Mouse (Mus musculus) MEL (cell line): ENCODE results near the gene Itga11.

ENCODE experiments used
- BHLHE40 ChIP-seq: IDR thresholded peaks from 2 replicates; pipeline ENCODE4 v1.6.1; 2012; ENCODE audit warnings: low read depth, mild to moderate bottlenecking, inconsistent platforms, low read length, improper control_type of control experiment, borderline replicate concordance
- CHD1 ChIP-seq: IDR thresholded peaks from 2 replicates; pipeline ENCODE4 v1.6.1; 2012; ENCODE audit warnings: low read depth, mild to moderate bottlenecking, inconsistent platforms, low read length, improper control_type of control experiment
- CHD2 ChIP-seq: IDR thresholded peaks from 2 replicates; pipeline ENCODE4 v1.6.1; 2011; ENCODE audit warnings: low read length, improper control_type of control experiment
- CTCF ChIP-seq, 3 experiments: IDR thresholded peaks in 2 of 3; conservative IDR thresholded peaks in 1 of 3; 2 replicates each; pipeline ENCODE4 v1.5.1; 2011 to 2012; ENCODE audit warnings: low read length in 3 of 3, low read depth in 2 of 3, mild to moderate bottlenecking in 2 of 3, improper control_type of control experiment in 1 of 3, inconsistent platforms in 1 of 3, mixed read lengths in 1 of 3, moderate library complexity in 1 of 3; ENCODE audit not compliant: control insufficient read depth in 1 of 3, insufficient read depth in 1 of 3, poor library complexity in 1 of 3, severe bottlenecking in 1 of 3
- ELF1 ChIP-seq: IDR thresholded peaks from 2 replicates; pipeline ENCODE4 v1.6.1; 2014; ENCODE audit warnings: low read depth, mild to moderate bottlenecking, inconsistent platforms, low read length, improper control_type of control experiment, moderate library complexity
- EP300 ChIP-seq, 2 experiments: IDR thresholded peaks; 2 replicates each; pipeline ENCODE4 v1.6.1; 2011; ENCODE audit warnings: improper control_type of control experiment in 2 of 2, low read length in 2 of 2, low read depth in 1 of 2, mild to moderate bottlenecking in 1 of 2
- GABPA ChIP-seq: IDR thresholded peaks from 2 replicates; pipeline ENCODE4 v1.6.1; 2012; ENCODE audit warnings: low read depth, mild to moderate bottlenecking, inconsistent platforms, low read length, improper control_type of control experiment, moderate library complexity
- GATA1 ChIP-seq: IDR thresholded peaks from 2 replicates; pipeline ENCODE4 v1.6.1; 2011; ENCODE audit warnings: low read depth, low read length, improper control_type of control experiment
- HCFC1 ChIP-seq: IDR thresholded peaks from 2 replicates; pipeline ENCODE4 v1.6.1; 2012; ENCODE audit warnings: low read depth, mild to moderate bottlenecking, inconsistent platforms, low read length, improper control_type of control experiment, moderate library complexity
- MXI1 ChIP-seq: IDR thresholded peaks from 2 replicates; pipeline ENCODE4 v1.6.1; 2011; ENCODE audit warnings: mild to moderate bottlenecking, low read depth, low read length, improper control_type of control experiment
- NELFE ChIP-seq: IDR thresholded peaks from 2 replicates; pipeline ENCODE4 v1.6.1; 2011; ENCODE audit warnings: low read depth, low read length, improper control_type of control experiment
- POLR2A ChIP-seq, 2 experiments: IDR thresholded peaks; 2 replicates each; pipeline ENCODE4 v1.6.1; 2011 to 2012; ENCODE audit warnings: low read length in 2 of 2, mild to moderate bottlenecking in 2 of 2, control low read depth in 1 of 2, improper control_type of control experiment in 1 of 2, low read depth in 1 of 2, moderate library complexity in 1 of 2; ENCODE audit not compliant: control insufficient read depth in 1 of 2, insufficient read depth in 1 of 2, poor library complexity in 1 of 2
- RAD21 ChIP-seq: IDR thresholded peaks from 2 replicates; pipeline ENCODE4 v1.6.1; 2011; ENCODE audit warnings: mild to moderate bottlenecking, low read depth, low read length, improper control_type of control experiment
- USF2 ChIP-seq, 2 experiments: IDR thresholded peaks; 2 replicates each; pipeline ENCODE4 v1.6.1; 2011 to 2012; ENCODE audit warnings: improper control_type of control experiment in 2 of 2, low read length in 2 of 2, borderline replicate concordance in 1 of 2, inconsistent platforms in 1 of 2, low read depth in 1 of 2, mild to moderate bottlenecking in 1 of 2; ENCODE audit not compliant: insufficient read depth in 1 of 2

DNA sequence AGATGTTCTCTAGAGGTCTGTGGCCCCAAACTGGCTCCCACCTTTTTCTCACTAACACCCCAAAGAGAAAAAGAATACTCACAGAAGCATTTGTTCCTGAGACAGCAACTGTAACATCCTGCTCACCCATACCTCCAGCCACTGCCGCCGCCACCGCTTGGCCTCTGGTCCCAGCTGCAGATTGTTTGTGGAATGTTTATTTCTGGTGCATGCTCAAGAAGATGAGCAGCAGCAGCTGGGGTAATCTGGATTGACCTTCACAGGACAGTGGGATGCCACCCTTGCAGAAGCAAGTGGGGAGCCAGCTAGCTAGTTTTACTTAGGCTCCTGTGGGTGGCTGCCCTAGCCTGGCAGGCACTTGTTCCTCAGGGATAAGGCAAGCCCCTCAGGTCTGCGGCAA is 11.7 kb upstream of the Itga11 start:
- TF ChIP-seq CTCF (IDR thresholded peaks at IDR 0.05 in 2 of 3, conservative IDR thresholded peaks at IDR 0.05 in 1 of 3; ENCODE audit: control insufficient read depth in 1 of 3, insufficient read depth in 1 of 3, low read depth in 2 of 3, low read length in 3 of 3, poor library complexity in 1 of 3, severe bottlenecking in 1 of 3) (no peak), POLR2A (IDR thresholded peaks at IDR 0.05; ENCODE audit: control insufficient read depth in 1 of 2, insufficient read depth in 1 of 2, low read depth in 1 of 2, low read length in 2 of 2, poor library complexity in 1 of 2) (no peak), GATA1 (no peak), RAD21 (no peak), BHLHE40 (no peak), CHD2 (no peak), MXI1 (no peak), HCFC1 (no peak), CHD1 (no peak), EP300 (IDR thresholded peaks at IDR 0.05; ENCODE audit: low read depth in 1 of 2, low read length in 2 of 2) (no peak), NELFE (no peak), GABPA (no peak), USF2 (IDR thresholded peaks at IDR 0.05; ENCODE audit: borderline replicate concordance in 1 of 2, insufficient read depth in 1 of 2, low read depth in 1 of 2, low read length in 2 of 2) (no peak), ELF1 (no peak)
